Mouse (Mus musculus) forebrain, embryonic 13.5 days (tissue): Measurements from ENCODE around the gene Gxylt1. TPM values are rescaled to one million over a fixed set of nuclear protein-coding genes. Genes with fewer than 3 reads are reported as not detected.

ENCODE experiments used
- ATAC-seq: fragments of 200-750 bp; cut with Nextera tagmentation; 2 replicates; pipeline ENCODE4 v1.8.0; 2017
- H3K27ac ChIP-seq: fragments of 300-500 bp; sonication (generic); 2 replicates; pipeline ENCODE4 v1.5.1; 2015; ENCODE audit warnings: inconsistent platforms, mild to moderate bottlenecking, moderate library complexity
- H3K27me3 ChIP-seq: fragments of 300-500 bp; sonication (generic); 2 replicates; pipeline ENCODE4 v1.6.1; 2015; ENCODE audit warnings: mild to moderate bottlenecking, inconsistent platforms
- H3K36me3 ChIP-seq: fragments of 300-500 bp; sonication (generic); 2 replicates; pipeline ENCODE4 v1.6.1; 2015; ENCODE audit warnings: mild to moderate bottlenecking, inconsistent platforms; ENCODE audit not compliant: poor library complexity, severe bottlenecking
- H3K4me1 ChIP-seq: fragments of 300-500 bp; sonication (generic); 2 replicates; pipeline ENCODE4 v1.6.1; 2015; ENCODE audit warnings: inconsistent platforms
- H3K4me2 ChIP-seq: fragments of 300-500 bp; sonication (generic); 2 replicates; pipeline ENCODE4 v1.6.1; 2015; ENCODE audit warnings: inconsistent platforms, mild to moderate bottlenecking, moderate library complexity
- H3K4me3 ChIP-seq: fragments of 300-500 bp; sonication (generic); 2 replicates; pipeline ENCODE4 v1.5.1; 2015; ENCODE audit warnings: mild to moderate bottlenecking, inconsistent platforms
- H3K9ac ChIP-seq: fragments of 300-500 bp; sonication (generic); 2 replicates; pipeline ENCODE4 v1.6.1; 2015; ENCODE audit warnings: mild to moderate bottlenecking, inconsistent platforms
- H3K9me3 ChIP-seq: fragments of 300-500 bp; sonication (generic); replicated peaks from 2 replicates; pipeline ENCODE4 v1.6.1; 2016; ENCODE audit warnings: inconsistent platforms
- WGBS: fragments of 180-500 bp; shearing (Covaris S2); methylation state at CpG from one replicate; pipeline ENCODE4 v1.1.7; 2015; 5-methylcytosine and 5-hydroxymethylcytosine counted together
- polyA plus RNA-seq: library from polyadenylated mRNA; unstranded; fragments of >200 nt; fragmentation: Nextera tagmentation; extraction: Ambion mirVana; gene quantifications from 2 replicates; pipeline ENCODE4 v1.2.1, GENCODE M21; 2015

Gxylt1 gene
- polyA plus RNA-seq, 1 experiment from 2014 or later, result 13.1 TPM

GRCm38 (mm10) chr15:93273788-93274678 is 946 bp downstream of the Gxylt1 start:
- peak overlapping the region; percentile 81 for H3K9ac ChIP-seq
- no peak for ATAC-seq
- H3K36me3 ChIP-seq, result peaks cover 8% of the 10 kb centered on the region; the same call in 1 of the 2 replicates
- H3K4me3 ChIP-seq, result peak overlapping the region; percentile 74
- H3K27me3 ChIP-seq, result no peaks in the 10 kb centered on the region
- no peaks in the 10 kb centered on the region for H3K9me3 ChIP-seq
- peaks cover 35% of the 10 kb centered on the region for H3K4me1 ChIP-seq
- H3K4me2 ChIP-seq, result peak overlapping the region; percentile 92
- peak overlapping the region; percentile 85 for H3K27ac ChIP-seq
- 43% methylated on average over 19 of the region's 19 CpGs for WGBS

GRCm38 (mm10) chr15:93272948-93273347 is 2.0 kb downstream of the Gxylt1 start:
- no peak overlapping the region for H3K27ac ChIP-seq
- H3K9ac ChIP-seq, result no peak overlapping the region
- ATAC-seq, result no peak
- peaks cover 35% of the 10 kb centered on the region for H3K4me1 ChIP-seq
- peak overlapping the region; percentile 92 for H3K4me2 ChIP-seq
- 90% methylated on average over 9 of the region's 9 CpGs for WGBS
- no peaks in the 10 kb centered on the region for H3K27me3 ChIP-seq
- H3K4me3 ChIP-seq, result no peak overlapping the region
- H3K36me3 ChIP-seq, result 0 out of 2 replicates have a peak, but pooled peaks cover 6% of the 10 kb centered on the region
- H3K9me3 ChIP-seq, result no peaks in the 10 kb centered on the region

GRCm38 (mm10) chr15:93270289-93270855 is 4.6 kb downstream of the Gxylt1 start:
- Histone ChIP-seq H3K4me2 (no peak overlapping the region), H3K9me3 (no peaks in the 10 kb centered on the region), H3K4me1 (peaks cover 28% of the 10 kb centered on the region), H3K4me3 (no peak overlapping the region), H3K27ac (no peak overlapping the region), H3K9ac (no peak overlapping the region), H3K27me3 (no peaks in the 10 kb centered on the region), H3K36me3 (0 out of 2 replicates have a peak, but pooled peaks cover 6% of the 10 kb centered on the region)
- 83% methylated on average over 9 of the region's 9 CpGs for whole genome bisulfite sequencing
- ATAC-seq, result no peak

GRCm38 (mm10) chr15:93269572-93269971 is 5.4 kb downstream of the Gxylt1 start:
- no peak overlapping the region for H3K4me3 ChIP-seq
- WGBS, result 94% methylated on average over 7 of the region's 7 CpGs
- no peak for ATAC-seq
- H3K4me1 ChIP-seq, result peaks cover 28% of the 10 kb centered on the region
- no peaks in the 10 kb centered on the region for H3K27me3 ChIP-seq
- no peak overlapping the region for H3K4me2 ChIP-seq
- no peak overlapping the region for H3K27ac ChIP-seq
- 0 out of 2 replicates have a peak, but pooled peaks cover 9% of the 10 kb centered on the region for H3K36me3 ChIP-seq
- no peaks in the 10 kb centered on the region for H3K9me3 ChIP-seq
- no peak overlapping the region for H3K9ac ChIP-seq

GRCm38 (mm10) chr15:93268001-93268400 is 7.0 kb downstream of the Gxylt1 start:
- Histone ChIP-seq H3K4me2 (no peak overlapping the region), H3K4me3 (no peak overlapping the region), H3K4me1 (peaks cover 17% of the 10 kb centered on the region), H3K36me3 (0 out of 2 replicates have a peak, but pooled peaks cover 11% of the 10 kb centered on the region), H3K9ac (no peak overlapping the region), H3K9me3 (no peaks in the 10 kb centered on the region), H3K27me3 (no peaks in the 10 kb centered on the region), H3K27ac (no peak overlapping the region)
- 94% methylated on average over 1 of the region's 1 CpGs for WGBS
- ATAC-seq, result no peak

- Histone ChIP-seq H3K4me3 (no peak overlapping the region), H3K9ac (no peak overlapping the region), H3K4me1 (peaks cover 11% of the 10 kb centered on the region), H3K9me3 (no peaks in the 10 kb centered on the region), H3K27me3 (no peaks in the 10 kb centered on the region), H3K27ac (no peak overlapping the region), H3K36me3 (0 out of 2 replicates have a peak, but pooled peaks cover 11% of the 10 kb centered on the region), H3K4me2 (no peak overlapping the region)
- no peak for ATAC-seq
- WGBS, result 85% methylated on average over 8 of the region's 8 CpGs
Observed at GRCm38 (mm10) chr15:93267479-93267878, 7.5 kb downstream of the Gxylt1 start.

- no peak overlapping the region for H3K27ac ChIP-seq
- H3K27me3 ChIP-seq, result no peaks in the 10 kb centered on the region
- H3K4me2 ChIP-seq, result no peak overlapping the region
- H3K9ac ChIP-seq, result peak overlapping the region; percentile 40; the same call in 1 of the 2 replicates
- peaks cover 14% of the 10 kb centered on the region; the same call in 1 of the 2 replicates for H3K36me3 ChIP-seq
- ATAC-seq, result no peak
- H3K4me1 ChIP-seq, result peaks cover 8% of the 10 kb centered on the region
- H3K9me3 ChIP-seq, result no peaks in the 10 kb centered on the region
- H3K4me3 ChIP-seq, result no peak overlapping the region
- WGBS, result 72% methylated on average over 16 of the region's 16 CpGs
Observed at GRCm38 (mm10) chr15:93266361-93266760, 8.6 kb downstream of the Gxylt1 start.

GRCm38 (mm10) chr15:93265728-93266127 is 9.3 kb downstream of the Gxylt1 start:
- Histone ChIP-seq H3K4me1 (peaks cover 8% of the 10 kb centered on the region), H3K27me3 (no peaks in the 10 kb centered on the region), H3K36me3 (peaks cover 17% of the 10 kb centered on the region; the same call in 1 of the 2 replicates), H3K27ac (no peak overlapping the region), H3K9me3 (no peaks in the 10 kb centered on the region), H3K9ac (no peak overlapping the region), H3K4me3 (no peak overlapping the region), H3K4me2 (no peak overlapping the region)
- WGBS, result 53% methylated on average over 2 of the region's 2 CpGs
- no peak for ATAC-seq

- H3K4me1 ChIP-seq, result peaks cover 4% of the 10 kb centered on the region; the same call in 1 of the 2 replicates
- WGBS, result 94% methylated on average over 3 of the region's 3 CpGs
- no peaks in the 10 kb centered on the region for H3K9me3 ChIP-seq
- H3K27me3 ChIP-seq, result no peaks in the 10 kb centered on the region
- no peak overlapping the region for H3K4me2 ChIP-seq
- H3K4me3 ChIP-seq, result no peak overlapping the region
- no peak for ATAC-seq
- no peak overlapping the region for H3K27ac ChIP-seq
- peaks cover 14% of the 10 kb centered on the region; the same call in 1 of the 2 replicates for H3K36me3 ChIP-seq
- H3K9ac ChIP-seq, result no peak overlapping the region
Observed at GRCm38 (mm10) chr15:93265231-93265630, 9.7 kb downstream of the Gxylt1 start.

GRCm38 (mm10) chr15:93264221-93264620 is 10.8 kb downstream of the Gxylt1 start:
- H3K4me2 ChIP-seq, result no peak overlapping the region
- no peak for ATAC-seq
- no peak overlapping the region for H3K4me3 ChIP-seq
- peaks cover 3% of the 10 kb centered on the region; the same call in 1 of the 2 replicates for H3K4me1 ChIP-seq
- H3K9ac ChIP-seq, result no peak overlapping the region
- H3K9me3 ChIP-seq, result no peaks in the 10 kb centered on the region
- H3K27ac ChIP-seq, result no peak overlapping the region
- peaks cover 11% of the 10 kb centered on the region; the same call in 1 of the 2 replicates for H3K36me3 ChIP-seq
- 95% methylated on average over 3 of the region's 3 CpGs for WGBS
- H3K27me3 ChIP-seq, result no peaks in the 10 kb centered on the region

- no peak overlapping the region for H3K4me3 ChIP-seq
- peaks cover 15% of the 10 kb centered on the region; the same call in 1 of the 2 replicates for H3K36me3 ChIP-seq
- peaks cover 3% of the 10 kb centered on the region; the same call in 1 of the 2 replicates for H3K4me1 ChIP-seq
- H3K4me2 ChIP-seq, result no peak overlapping the region
- WGBS, result 90% methylated on average over 7 of the region's 7 CpGs
- no peak for ATAC-seq
- H3K27ac ChIP-seq, result no peak overlapping the region
- H3K9me3 ChIP-seq, result no peaks in the 10 kb centered on the region
- H3K9ac ChIP-seq, result no peak overlapping the region
- no peaks in the 10 kb centered on the region for H3K27me3 ChIP-seq
Observed at GRCm38 (mm10) chr15:93263566-93263965, 11.4 kb downstream of the Gxylt1 start.

- Histone ChIP-seq H3K9me3 (no peaks in the 10 kb centered on the region), H3K27ac (no peak overlapping the region), H3K27me3 (no peaks in the 10 kb centered on the region), H3K9ac (no peak overlapping the region), H3K36me3 (peaks cover 21% of the 10 kb centered on the region), H3K4me1 (peaks cover 3% of the 10 kb centered on the region; the same call in 1 of the 2 replicates), H3K4me3 (no peak overlapping the region), H3K4me2 (no peak overlapping the region)
- ATAC-seq, result no peak
- 71% methylated on average over 5 of the region's 5 CpGs for WGBS
Observed at GRCm38 (mm10) chr15:93262818-93263217, 12.2 kb downstream of the Gxylt1 start.
